Mouse (Mus musculus) spleen, postnatal 4 days (tissue): Measurements from ENCODE around the gene Gm49345.
"Not testable (repeated sequence)": the region's sequence is repeated elsewhere in the genome, so short reads cannot be mapped to it uniquely, and the experiment has no call there.

Experiments used
- DNase-seq, 2 experiments: peaks; one replicate each; pipeline ENCODE4 v3.0.0; 2022; ENCODE audit warnings: low spot score in 2 of 2

Gene Gm49345

GRCm38 (mm10) chr13:67637294-67638007 is at the start of gene Gm49345, which contains the start of gene Zfp729a:
TSS of gene Gm49345 (minus strand) at chr13:67637769.
TSS of gene Zfp729a (minus strand) at chr13:67637791.
- peak; percentile 69 to 81 for DNase-seq

DNA sequence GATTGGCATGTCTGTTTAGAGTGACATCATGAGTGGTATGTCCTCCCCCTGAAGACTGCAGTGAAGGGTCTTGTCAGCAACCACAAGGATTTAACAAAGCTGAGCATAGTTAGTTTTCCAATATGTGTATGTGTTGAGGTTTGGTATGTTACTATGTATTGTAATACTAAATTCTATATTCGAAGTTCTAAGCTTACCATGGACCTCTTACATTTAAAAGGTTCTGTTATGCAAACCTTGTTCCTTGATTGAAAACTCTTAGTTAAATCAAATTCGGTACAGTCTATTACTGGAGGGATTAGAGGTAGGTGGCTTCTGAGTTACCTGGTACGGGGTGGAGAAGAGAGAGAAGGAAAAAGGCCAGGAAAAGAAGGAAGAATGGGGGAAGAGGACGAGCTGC is 49.4 kb upstream of the Gm49345 start, which contains the start of gene Zfp738:
Zfp738 (minus strand) TSS at position 101 of the 400 bp plus-strand sequence.
- DNase-seq = no peak

DNA sequence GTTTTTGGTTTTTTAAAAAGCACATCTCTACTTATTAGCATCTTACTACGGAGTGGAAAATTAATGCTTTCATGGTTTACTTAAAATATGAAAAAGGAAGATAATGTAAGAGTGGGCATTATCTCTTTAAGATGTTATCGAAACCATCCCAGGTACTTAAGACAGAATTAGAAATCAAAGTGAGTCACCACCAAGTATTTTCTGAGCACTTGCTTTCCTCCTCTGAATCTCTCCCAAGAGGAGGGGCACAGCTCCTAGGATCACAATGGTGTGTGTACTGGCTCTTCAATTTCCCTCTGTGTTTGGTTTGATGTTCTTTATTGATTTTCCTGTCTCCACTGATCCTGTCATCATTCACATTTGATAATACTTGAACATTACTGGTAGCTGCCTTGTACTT is 46.3 kb upstream of the Gm49345 start:
- not testable (repeated sequence) for DNase-seq

- peak; percentile 63 to 76 for DNase-seq
Measured at GRCm38 (mm10) chr13:67682959-67683735, 45.6 kb upstream of the Gm49345 start.

DNA sequence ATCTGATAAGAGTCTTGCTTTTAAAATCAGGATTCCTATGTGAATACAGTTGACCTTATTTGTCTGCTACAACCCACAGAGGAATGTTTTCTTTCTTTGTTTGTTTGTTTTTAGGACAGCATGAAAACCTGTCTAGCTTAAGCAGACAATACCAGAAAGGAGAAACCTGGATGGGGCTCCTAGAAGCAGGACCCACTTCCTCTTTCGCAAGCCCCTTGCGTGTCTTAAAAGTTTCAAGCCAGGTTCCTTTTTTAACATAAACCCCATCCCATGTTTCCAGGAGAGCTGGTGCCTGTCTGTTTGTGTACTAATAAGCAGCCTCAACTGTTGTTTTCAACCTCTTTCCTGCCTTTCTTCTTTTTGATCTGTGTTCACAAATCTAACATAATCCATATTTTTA is 37.3 kb upstream of the Gm49345 start:
- DNase-seq = no peak

DNA sequence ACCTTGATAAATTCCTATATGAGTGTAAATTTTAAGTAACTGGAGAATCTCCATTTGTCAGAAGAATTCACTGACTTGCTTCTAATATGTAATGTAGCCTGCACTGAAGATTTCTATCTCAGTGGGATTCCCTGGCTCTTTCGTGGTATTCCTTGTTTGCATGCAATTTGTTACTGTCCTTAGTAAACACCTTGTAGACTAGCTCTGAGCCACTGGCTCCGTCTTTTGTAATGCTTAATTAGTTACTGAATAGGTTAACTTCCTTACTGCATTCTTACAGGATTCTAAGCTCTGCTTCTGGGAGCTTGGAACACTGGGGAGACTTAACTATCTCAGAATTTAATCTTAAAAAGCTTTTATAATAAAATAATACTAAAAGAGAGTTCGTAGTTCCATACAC is 14.9 kb upstream of the Gm49345 start:
- no peak for DNase-seq

- DNase-seq = no peak
Measured at GRCm38 (mm10) chr13:67610108-67610507, 27.5 kb downstream of the Gm49345 start.

- DNase-seq = peak; percentile 85 to 89
Measured at GRCm38 (mm10) chr13:67609066-67609876, 28.3 kb downstream of the Gm49345 start, which contains the start of gene Zfp729b. TSS of gene Zfp729b (minus strand) at chr13:67609707.

GRCm38 (mm10) chr13:67572591-67573189 is 64.9 kb downstream of the Gm49345 start:
- no peak for DNase-seq

GRCm38 (mm10) chr13:67553730-67554129 is 83.8 kb downstream of the Gm49345 start, which contains the start of gene Zfp748:
TSS of gene Zfp748 (minus strand) at chr13:67553830.
- DNase-seq = no peak

DNA sequence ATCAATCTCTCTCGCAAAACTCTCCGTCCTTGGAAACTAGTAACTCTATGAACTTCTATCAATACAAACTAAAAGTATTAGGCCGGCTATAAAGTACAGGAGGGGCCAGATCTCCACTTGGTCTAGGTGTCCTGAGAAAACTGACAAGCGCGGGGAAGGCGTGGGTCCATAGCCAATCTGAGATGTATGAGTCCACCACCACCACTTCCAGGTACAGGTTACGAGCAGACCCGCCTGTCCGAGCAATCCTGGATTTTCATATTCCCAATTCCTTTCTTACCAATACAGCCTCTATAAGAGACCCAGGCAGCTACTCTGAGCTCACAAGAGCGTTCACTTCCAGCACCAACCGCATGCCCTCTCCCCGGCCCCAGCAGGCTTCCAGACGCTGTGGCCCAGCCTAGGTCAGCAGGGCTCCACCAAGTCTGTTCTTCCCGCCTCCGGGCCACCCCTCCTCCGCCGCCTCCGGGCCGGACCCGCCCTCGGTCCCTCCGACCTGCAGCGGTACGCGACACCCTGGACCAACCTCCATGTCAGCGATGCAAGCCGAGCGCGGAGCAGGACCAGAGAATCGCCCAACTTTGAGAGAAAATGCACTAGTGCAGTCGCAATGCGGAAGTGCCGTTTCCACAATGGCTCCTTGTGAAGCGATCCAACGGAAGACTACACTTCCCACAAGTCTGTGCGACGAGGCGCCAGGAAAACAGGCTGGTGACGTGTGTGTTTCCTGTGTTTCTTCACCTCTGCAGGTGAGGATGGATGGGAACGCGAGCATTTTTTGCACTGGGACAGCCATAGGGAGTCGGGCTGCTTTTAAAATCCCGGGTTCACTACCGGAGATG is 84.8 kb downstream of the Gm49345 start:
- peak; percentile 69 to 82 for DNase-seq

- DNase-seq = no peak
Measured at GRCm38 (mm10) chr13:67545941-67546340, 91.6 kb downstream of the Gm49345 start.
